Mouse (Mus musculus) E14TG2a.4 (cell line): Measurements from ENCODE around the gene Lingo2.

Source experiments
- H3K27me3 ChIP-seq: 2 replicates; pipeline ENCODE4 v1.6.1; 2014; ENCODE audit warnings: low read length, control low read depth; ENCODE audit not compliant: insufficient read depth
- H3K36me3 ChIP-seq: 2 replicates; pipeline ENCODE4 v1.6.1; 2014; ENCODE audit warnings: low read length, control low read depth; ENCODE audit not compliant: insufficient read depth
- H3K4me1 ChIP-seq: replicated peaks from 2 replicates; pipeline ENCODE4 v1.6.1; 2014; ENCODE audit warnings: low read depth, low read length, control low read depth
- H3K4me3 ChIP-seq: replicated peaks from 2 replicates; pipeline ENCODE4 v1.5.1; 2014; ENCODE audit warnings: mild to moderate bottlenecking, low read length
- H3K9me3 ChIP-seq: 2 replicates; pipeline ENCODE4 v1.6.1; 2014; ENCODE audit warnings: low read length, control low read depth
- CTCF ChIP-seq: conservative IDR thresholded peaks from 2 replicates; pipeline ENCODE4 v1.5.1; 2014; ENCODE audit warnings: low read length
- NANOG ChIP-seq: IDR thresholded peaks from 2 replicates; pipeline ENCODE4 v1.6.1; 2014; ENCODE audit warnings: borderline replicate concordance, low read length, mixed read lengths
- POU5F1 ChIP-seq: IDR thresholded peaks from 2 replicates; pipeline ENCODE4 v1.6.1; 2014; ENCODE audit warnings: low read length, borderline replicate concordance

Lingo2 gene

GRCm38 (mm10) chr4:36874781-36875180 lies 76.8 kb downstream of the Lingo2 start:
- no peak overlapping the region for H3K4me3 ChIP-seq
- no peaks in the 10 kb centered on the region for H3K36me3 ChIP-seq
- H3K4me1 ChIP-seq = no peaks in the 10 kb centered on the region
- no peaks in the 10 kb centered on the region for H3K9me3 ChIP-seq
- H3K27me3 ChIP-seq = no peaks in the 10 kb centered on the region
- TF ChIP-seq NANOG (no peak), POU5F1 (no peak), CTCF (no peak)

- no peaks in the 10 kb centered on the region for H3K9me3 ChIP-seq
- no peaks in the 10 kb centered on the region for H3K4me1 ChIP-seq
- no peaks in the 10 kb centered on the region for H3K36me3 ChIP-seq
- no peak overlapping the region for H3K4me3 ChIP-seq
- TF ChIP-seq NANOG (no peak), CTCF (no peak), POU5F1 (no peak)
- H3K27me3 ChIP-seq = no peaks in the 10 kb centered on the region
Measured at GRCm38 (mm10) chr4:36824982-36825381, 126.6 kb downstream of the Lingo2 start.

- H3K9me3 ChIP-seq = no peaks in the 10 kb centered on the region
- TF ChIP-seq NANOG = no peak
- no peak for TF ChIP-seq CTCF
- TF ChIP-seq POU5F1 = no peak
- no peaks in the 10 kb centered on the region for H3K27me3 ChIP-seq
- H3K4me3 ChIP-seq = no peak overlapping the region
- no peaks in the 10 kb centered on the region for H3K4me1 ChIP-seq
- no peaks in the 10 kb centered on the region for H3K36me3 ChIP-seq
Measured at GRCm38 (mm10) chr4:36821914-36822313, 129.6 kb downstream of the Lingo2 start.

- no peak for TF ChIP-seq CTCF
- no peak for TF ChIP-seq NANOG
- TF ChIP-seq POU5F1 = no peak
Measured at GRCm38 (mm10) chr4:36775088-36775487, 176.5 kb downstream of the Lingo2 start.

GRCm38 (mm10) chr4:36730691-36731090 lies 220.9 kb downstream of the Lingo2 start:
- no peaks in the 10 kb centered on the region for H3K27me3 ChIP-seq
- H3K9me3 ChIP-seq = peaks cover 9% of the 10 kb centered on the region
- no peak overlapping the region for H3K4me3 ChIP-seq
- H3K36me3 ChIP-seq = no peaks in the 10 kb centered on the region
- TF ChIP-seq NANOG (no peak), CTCF (no peak), POU5F1 (no peak)
- no peaks in the 10 kb centered on the region for H3K4me1 ChIP-seq

More at GRCm38 (mm10) chr4:36775088-36775487, 176.5 kb downstream of the Lingo2 start:
- H3K9me3 ChIP-seq = no peaks in the 10 kb centered on the region
- H3K4me1 ChIP-seq = 0 out of 2 replicates have a peak, but pooled peaks cover 4% of the 10 kb centered on the region
- no peak overlapping the region for H3K4me3 ChIP-seq
- no peaks in the 10 kb centered on the region for H3K27me3 ChIP-seq
- H3K36me3 ChIP-seq = no peaks in the 10 kb centered on the region

GRCm38 (mm10) chr4:36716411-36716810 lies 235.1 kb downstream of the Lingo2 start:
- no peaks in the 10 kb centered on the region for H3K27me3 ChIP-seq
- H3K4me3 ChIP-seq = no peak overlapping the region
- H3K9me3 ChIP-seq = no peaks in the 10 kb centered on the region
- no peaks in the 10 kb centered on the region for H3K36me3 ChIP-seq
- no peaks in the 10 kb centered on the region for H3K4me1 ChIP-seq
- no peak for TF ChIP-seq NANOG
- TF ChIP-seq CTCF = no peak
- TF ChIP-seq POU5F1 = no peak

- TF ChIP-seq POU5F1 (no peak), CTCF (no peak), NANOG (no peak)
- Histone ChIP-seq H3K4me3 (no peak overlapping the region), H3K4me1 (no peaks in the 10 kb centered on the region), H3K27me3 (no peaks in the 10 kb centered on the region), H3K9me3 (no peaks in the 10 kb centered on the region), H3K36me3 (no peaks in the 10 kb centered on the region)
Measured at GRCm38 (mm10) chr4:36698888-36699287, 252.7 kb downstream of the Lingo2 start.

- Histone ChIP-seq H3K9me3 (no peaks in the 10 kb centered on the region), H3K4me3 (no peak overlapping the region), H3K27me3 (no peaks in the 10 kb centered on the region), H3K36me3 (no peaks in the 10 kb centered on the region), H3K4me1 (no peaks in the 10 kb centered on the region)
- TF ChIP-seq CTCF (no peak), NANOG (no peak), POU5F1 (no peak)
Measured at GRCm38 (mm10) chr4:36696810-36697209, 254.7 kb downstream of the Lingo2 start.

- no peaks in the 10 kb centered on the region for H3K4me1 ChIP-seq
- no peaks in the 10 kb centered on the region for H3K27me3 ChIP-seq
- no peak for TF ChIP-seq CTCF
- TF ChIP-seq POU5F1 = no peak
- no peaks in the 10 kb centered on the region for H3K9me3 ChIP-seq
- no peaks in the 10 kb centered on the region for H3K36me3 ChIP-seq
- no peak overlapping the region for H3K4me3 ChIP-seq
Measured at GRCm38 (mm10) chr4:36659920-36660319, 291.6 kb downstream of the Lingo2 start.
